Mouse (Mus musculus) ES-CJ7 (cell line): Measurements from ENCODE around the gene Prdm2.

Experiments
- DNase-seq: peaks from one replicate; pipeline ENCODE4 v3.0.0; 2011; ENCODE audit warnings: low read depth, low spot score

Prdm2 gene

DNA sequence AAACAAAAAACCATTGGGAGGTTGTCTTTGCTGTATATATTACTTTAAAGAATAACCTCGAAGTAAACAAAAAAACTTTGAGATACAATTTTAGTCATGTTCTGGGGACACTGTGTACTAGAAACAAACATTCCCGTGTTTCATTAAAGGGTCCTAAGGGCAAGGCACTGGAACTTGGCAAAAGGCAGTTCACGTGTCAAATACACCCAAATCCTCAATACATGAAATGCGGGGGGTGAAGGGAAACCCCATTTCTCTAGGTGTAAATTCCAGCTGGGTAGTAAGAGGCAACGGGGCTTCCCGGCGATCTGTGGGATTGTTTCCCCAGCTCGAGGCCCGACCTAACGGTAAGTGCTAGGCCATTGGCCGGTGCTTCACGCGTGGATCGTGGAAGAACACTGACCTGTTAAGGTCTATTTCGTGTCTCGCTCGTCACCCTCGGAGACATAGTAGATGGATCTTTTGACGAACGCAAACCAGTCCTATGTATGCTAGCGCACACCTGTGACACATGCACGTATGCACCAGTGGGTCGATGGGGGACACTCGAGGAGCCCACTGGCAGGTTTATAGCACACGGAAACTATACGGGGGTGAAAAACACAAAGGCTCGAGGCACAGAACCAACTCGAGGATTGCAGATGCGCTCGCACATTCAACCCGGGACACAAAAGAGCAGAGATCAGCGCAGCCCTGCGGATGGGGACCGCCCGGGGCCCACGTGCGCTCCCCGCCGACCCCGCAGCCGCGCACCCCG is 1.0 kb downstream of the Prdm2 start:
- peak; percentile 28 for DNase-seq

DNA sequence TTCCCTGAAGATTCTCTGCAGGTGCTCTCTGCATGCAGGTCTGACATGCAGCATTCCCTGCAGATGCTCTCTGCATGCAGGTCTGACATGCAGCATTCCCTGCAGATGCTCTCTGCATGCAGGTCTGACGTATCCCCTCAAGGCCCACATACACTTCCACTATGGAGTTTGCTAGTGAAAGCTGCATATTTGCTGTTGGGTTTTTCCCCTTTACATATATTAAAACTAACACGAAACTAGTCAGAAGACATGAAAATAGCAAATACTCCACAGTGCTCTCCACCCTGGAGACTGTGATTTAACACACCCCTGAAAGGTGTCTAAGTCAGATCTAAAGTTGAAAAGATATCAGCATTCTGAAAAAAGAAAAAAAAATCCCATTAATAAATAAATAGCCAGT is 2.8 kb downstream of the Prdm2 start:
- no peak for DNase-seq

DNA sequence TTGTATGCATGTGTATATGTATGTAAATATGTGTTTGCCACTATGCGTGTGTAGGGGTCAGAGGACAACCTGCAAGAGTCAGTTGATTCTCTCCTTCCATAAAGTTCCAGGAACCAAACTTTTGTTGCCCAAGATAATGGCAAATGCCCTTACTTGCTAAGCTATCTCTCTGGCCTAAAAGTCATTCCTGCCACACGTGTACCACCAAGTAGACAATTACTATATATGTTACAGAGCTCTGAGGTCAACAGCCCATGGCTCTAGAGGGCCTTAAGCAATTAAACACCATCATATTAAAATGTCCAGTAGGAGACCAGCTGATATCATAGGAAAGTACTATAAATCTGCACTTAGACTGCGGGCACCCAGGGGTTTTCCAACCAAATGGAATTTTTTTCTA is 10.1 kb downstream of the Prdm2 start:
- no peak for DNase-seq

DNA sequence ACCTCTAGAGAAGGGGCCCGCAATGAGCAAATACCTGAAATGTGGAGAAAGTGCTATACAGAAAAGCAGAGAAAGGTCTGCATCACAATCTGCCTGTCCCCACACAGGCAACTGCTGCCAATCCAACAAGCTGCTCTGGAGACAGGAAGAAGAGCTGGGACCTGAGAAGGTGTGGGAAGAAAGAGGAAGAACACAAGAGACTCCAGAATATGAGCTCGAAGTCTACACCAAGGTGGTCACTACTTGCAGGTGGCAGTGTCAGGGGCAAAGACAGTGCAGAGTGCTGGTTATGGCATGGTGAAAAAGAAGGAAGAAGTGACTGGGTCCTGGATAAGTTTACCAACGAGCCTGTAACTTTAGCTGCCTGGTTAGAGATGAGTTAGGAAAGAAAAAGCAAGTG is 14.4 kb downstream of the Prdm2 start:
- DNase-seq = no peak

DNA sequence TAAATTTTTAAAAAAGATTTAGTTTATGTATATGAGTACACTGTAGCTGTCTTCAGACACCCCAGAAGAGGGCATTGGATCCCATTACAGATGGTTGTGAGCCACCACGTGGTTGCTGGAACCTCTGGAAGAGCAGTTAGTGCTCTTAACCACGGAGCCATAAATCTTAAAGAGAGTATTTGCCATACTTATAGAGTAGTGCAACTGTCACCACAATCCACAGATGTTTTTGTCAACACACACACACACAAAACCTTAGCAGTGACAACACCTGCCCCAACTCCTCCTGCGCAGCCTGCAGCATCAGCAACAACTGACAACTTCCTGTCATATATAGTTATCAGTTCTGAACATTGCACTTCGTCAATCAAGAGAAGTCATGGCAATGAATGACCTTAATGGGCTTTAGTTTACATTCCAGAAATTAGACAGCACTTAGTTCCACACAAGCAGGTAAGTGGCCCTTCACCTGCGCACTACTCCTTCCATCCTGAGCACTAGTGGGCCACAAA is 14.9 kb downstream of the Prdm2 start:
- no peak for DNase-seq

DNA sequence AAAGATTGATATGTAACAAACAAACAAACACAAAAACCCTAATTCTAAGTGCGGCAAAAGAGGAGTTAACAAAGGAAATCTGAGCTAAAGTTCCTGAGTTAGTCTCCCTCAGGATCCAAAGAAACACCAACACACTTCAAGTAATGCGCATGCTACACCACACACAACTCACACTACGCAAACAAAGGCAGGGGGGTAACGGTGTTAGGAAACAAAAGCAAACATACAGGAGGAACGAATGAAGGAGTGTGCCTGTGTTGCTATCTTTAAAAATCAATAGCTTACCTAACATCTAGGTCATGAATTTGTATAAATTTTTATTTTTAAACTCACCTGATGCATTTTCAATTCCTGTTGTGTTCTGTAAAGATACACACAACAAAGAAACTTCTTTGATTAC is 18.5 kb downstream of the Prdm2 start:
- no peak for DNase-seq

DNA sequence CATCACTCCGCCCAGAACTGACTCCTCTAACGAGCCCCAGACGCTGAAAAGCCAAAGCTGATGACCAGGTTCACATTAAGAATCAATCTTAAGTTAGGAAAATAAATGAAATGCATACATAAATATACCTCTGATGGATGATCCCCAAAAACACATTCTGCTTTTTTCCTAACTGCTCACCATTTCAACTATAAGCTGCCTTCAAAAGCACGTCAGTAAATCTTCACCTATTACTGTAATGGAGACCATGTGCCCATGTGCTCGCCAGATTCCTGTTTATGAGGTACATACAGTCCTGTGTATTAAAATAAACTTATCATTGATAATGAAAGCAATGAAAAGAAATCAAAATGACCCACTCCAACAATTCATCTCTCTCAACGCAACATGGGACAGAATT is 19.6 kb downstream of the Prdm2 start:
- DNase-seq = no peak

DNA sequence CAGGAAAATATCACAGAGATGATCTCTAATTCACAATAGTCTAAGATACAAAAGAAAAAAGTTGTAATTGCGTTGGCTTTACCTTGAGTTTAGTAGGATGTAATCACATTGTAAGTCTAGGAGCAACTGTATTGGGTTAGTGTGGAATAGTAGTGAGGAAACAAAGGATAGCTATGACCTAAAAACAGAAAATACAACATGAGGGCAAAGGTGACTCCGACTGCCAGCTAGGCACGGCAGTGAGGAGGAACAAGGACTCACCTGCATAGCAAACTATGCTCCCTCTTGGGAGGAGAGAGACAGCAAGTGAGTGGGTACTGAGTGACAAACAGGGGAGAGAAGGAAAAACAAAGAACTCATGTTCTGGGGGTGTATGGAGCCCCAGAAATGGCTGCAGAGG is 21.0 kb downstream of the Prdm2 start:
- no peak for DNase-seq

DNA sequence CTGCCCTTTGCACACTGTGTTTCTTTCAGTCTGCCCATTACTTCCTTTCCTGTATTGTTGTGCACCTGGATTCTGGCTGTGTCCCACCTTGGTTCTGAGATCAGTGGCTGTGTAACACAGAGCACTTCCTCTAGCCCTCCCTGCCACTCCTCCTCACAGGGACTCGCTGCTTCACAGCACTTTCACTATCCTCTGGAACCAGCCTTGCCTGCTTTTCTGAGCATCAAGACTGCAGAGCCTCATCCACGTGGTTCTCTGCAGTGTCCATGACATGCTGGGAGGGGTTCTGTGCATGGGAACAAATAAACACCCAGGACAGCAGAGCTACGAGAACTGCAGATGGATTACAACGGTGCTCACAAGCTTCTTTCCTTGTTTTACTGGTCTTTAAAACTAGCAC is 22.1 kb downstream of the Prdm2 start:
- DNase-seq = peak; percentile 41

DNA sequence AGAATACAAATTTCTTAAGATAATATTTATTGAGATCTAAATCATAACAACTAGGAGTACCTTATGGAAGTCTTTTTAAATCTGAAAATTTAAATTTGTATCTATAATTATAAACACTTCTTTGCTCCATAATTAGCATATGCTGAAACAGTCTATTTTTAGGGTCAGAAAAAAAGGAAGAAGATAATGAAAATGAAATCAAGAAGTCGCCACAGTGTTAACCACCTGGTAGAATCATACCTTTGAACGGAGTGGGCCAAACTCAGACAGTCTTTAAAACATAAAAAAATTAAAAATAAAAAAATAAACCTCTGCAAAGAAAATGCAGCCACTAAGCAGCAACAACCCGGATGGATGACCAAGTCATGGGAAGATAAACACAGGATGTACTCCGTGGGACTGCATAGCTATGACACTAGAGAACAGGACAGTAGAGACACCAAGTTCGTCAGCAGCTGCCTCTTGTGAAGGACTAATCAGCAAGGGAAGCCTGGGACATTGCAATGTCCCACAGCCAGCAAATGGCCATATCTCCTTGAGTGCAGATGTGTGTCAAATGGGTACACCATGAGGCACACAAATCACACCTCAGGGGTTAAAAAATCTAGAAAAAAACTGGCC is 24.1 kb downstream of the Prdm2 start:
- DNase-seq = no peak

DNA sequence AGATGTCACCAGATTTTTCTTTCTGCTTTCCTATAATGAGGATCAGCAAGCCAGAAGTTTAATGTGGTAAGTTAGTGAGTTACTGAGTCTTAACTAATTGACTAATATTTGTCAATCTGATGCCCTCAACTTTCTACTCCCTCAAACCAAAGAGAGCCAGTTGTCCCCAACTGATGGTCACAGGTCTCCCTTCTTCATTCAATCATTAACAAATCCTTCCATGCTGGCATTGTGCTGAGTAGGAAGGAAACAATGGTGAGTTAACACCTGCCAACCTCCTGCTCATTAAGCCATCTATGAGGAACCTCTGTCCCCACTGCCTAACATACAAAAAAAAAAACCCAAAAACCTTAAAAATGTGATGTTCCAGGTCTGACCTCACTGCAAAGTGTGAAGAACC is 26.7 kb downstream of the Prdm2 start:
- DNase-seq = no peak

DNA sequence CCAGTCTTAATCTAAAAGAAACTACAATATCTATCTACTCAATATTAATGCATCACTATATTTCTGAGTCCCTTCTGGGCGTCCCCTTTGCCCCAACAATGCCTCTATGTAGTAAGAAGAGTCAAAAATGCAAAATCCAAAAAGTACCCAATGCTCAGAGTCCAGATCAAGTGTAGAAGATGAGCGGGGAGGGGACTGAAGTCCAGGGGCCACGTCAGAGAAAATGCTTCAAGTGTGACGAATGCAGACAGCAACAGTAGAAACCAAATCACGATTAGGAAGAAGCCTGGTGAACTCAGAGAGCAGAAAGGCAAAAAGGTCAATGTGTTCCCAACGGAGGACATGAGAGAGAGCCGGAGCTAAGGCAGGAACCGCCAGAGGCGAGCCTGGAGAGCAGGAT is 27.3 kb downstream of the Prdm2 start:
- DNase-seq = no peak

DNA sequence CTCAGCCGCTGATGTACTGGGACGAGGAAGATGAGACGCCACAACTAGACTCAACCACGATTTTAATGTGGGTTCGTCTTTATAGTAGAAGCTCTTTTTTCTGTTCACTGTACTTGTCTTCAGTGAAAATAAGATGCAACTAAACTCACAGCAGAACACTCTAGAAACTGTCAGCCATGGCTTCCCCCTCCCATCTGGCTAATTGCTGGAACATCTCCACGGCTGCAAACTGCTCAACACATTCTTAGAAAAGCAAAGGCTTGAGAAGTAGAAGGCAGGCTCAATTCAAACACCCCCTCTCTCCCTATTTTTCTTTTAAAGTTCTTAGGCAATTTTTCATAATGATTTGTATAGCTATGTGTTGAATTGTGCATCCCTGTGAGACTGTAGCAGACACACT is 29.7 kb downstream of the Prdm2 start:
- no peak for DNase-seq

DNA sequence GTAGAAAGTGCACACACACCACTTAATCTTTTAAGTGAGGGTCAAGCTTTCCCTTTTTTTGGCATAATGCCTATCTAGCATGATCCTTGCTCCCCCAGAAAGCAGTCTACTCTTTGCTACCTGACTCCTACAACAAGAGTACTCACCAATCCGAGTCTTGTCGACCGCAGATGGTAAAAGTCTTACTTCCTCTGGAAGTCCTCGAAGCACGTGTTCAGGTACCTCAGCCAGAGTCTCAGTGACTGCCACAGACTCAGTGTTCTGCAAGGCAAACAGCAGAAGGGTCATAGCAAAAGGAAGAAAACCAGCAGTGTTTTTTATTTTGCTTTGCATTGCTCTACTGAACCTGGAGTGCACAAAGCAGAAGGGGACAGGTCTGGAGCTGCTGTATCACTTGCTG is 32.1 kb downstream of the Prdm2 start:
- no peak for DNase-seq

DNA sequence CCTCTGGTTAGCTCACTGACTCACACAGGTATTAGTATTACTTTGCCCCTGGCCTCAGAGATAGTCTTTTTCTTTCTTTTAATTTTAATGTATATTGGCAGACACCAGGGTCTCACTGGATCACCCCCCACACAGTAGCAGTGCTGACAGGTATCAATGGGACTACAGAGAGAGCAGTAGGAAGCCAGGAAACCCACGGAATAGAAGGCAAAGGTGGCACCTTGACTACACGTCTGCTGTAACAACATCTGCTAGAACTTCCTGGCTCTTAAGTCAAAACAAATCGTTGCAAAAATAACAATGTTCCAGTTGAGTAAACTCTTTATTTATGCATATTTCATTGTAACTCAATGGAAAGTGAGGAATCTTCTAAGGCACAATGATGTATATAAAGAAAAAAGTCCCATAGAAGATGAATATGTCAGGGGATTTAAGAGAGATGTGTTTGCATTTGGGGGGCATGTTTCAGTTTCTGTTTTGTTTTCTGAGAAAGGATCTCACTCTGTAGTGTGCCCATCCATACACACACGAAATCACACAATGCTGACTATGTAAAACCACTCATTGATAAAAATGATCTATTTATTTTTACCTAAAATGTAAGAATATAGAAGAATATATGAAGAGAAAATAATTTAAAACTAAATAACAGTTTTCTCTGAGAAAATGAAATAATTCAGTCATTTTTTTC is 41.0 kb downstream of the Prdm2 start:
- DNase-seq = no peak

DNA sequence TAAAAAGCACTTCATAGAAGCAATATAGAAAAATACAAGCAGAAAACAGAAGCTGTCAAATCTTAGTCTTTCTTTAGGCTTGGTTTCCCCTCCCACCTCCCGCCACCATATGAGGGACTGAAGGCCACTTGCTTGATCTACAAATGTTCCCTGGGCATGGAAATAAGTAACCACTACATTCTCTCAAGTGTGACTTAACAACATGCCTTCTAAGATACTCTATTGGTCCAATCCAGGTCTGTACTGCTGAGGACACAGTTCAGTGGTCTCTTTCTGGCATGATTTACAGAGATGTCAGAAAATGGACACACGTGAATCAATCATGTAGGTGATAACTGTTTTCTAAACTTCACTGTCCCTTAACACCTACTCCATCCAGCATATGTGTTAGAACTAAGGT is 42.5 kb downstream of the Prdm2 start:
- DNase-seq = no peak

DNA sequence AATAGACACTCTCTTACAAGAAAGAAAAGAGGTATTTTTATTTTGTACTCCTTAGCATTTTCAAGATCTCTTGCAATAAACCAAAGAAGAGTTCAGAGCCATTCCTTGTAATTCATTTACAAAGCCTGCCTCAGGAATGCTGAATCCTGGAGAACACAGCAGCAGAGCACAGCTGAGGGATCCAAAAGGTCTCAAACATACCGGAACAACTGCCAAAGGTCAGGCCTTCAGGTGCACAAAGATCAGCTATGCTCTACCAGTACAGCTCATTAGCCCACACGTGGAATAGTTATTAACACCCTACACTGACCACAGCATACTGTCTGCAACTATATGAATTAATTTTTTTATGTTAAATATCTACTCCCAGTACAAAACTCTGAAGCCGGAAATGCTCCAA is 44.7 kb downstream of the Prdm2 start:
- DNase-seq = no peak

DNA sequence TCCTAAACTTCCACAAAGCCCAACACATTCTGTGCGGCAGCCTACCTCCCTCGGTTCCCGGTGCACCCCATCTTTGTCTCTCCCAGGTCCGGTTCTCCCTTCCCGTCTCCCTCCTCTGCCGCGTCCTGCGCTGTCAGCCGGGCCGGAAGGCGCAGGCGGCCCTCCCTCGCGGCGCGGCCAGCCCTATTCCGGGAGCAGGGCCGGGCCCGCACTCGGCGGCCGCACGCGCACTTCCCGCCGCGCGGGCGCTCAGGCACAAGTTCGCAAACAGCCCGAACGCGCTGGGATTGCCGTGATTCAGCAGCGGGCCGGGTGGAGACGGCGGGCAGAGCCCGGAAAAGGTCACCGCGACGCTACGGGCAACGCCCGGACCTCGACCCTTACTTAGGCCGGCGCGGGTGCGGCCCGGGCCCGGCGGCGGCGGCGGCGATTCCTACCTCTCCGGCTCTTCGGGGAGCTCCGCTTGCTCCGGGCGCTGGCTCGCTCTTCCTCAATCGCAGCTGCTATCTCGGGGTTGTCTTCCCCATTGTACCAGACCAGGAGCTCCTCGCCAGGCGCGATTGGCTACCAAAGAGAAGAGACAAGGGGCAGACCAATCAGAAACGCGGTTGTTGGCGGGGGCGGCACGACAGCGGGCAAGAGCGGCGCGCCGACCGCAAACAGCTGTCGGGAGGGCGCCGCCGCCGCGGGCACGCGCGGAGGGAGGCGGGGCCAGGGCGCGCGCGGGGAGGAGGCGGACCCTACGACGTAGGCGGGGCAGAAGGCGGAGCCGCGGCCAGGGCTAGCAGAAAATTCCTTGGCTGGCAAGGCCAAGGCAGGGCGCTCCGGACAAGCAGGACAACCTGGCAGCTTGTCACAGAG is 50.9 kb downstream of the Prdm2 start:
- peak; percentile 98 for DNase-seq

DNA sequence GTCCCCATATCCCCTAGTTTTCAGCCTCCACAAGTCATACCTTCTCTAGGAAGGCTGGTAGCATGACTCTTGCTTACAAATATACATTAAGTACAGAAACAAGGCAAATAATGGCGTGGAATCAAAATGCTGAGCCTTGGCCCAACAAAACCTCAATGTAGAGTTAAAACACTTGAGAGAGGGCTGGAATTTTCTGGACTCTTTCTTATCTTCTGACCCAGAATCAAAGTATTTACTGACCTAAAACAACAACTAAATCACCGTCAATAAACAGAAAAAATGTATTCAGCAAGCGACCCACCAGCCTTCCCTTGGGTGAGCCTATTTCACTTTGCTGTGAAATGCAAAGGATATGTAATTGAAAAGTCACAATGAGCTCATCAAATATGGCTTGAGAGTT is 52.0 kb downstream of the Prdm2 start:
- DNase-seq = no peak

DNA sequence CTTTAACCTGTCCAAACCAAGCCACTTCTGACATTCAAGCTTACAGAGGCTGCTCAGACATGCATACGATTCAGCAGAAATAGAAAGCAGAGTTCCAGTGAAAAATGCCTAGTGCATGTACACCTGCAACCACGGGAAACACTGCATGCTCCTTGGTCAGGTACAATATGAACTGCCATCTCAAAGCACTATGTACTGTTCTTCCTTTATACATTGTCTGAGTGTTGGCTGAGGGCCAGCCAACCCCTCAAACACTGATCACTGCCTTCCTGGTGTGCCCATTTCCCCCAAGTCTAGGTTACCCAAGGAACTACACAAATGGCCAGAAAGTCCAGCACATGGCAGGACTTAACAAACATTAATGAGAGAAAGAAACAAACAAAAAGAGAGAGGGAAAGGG is 53.5 kb downstream of the Prdm2 start:
- DNase-seq = no peak

DNA sequence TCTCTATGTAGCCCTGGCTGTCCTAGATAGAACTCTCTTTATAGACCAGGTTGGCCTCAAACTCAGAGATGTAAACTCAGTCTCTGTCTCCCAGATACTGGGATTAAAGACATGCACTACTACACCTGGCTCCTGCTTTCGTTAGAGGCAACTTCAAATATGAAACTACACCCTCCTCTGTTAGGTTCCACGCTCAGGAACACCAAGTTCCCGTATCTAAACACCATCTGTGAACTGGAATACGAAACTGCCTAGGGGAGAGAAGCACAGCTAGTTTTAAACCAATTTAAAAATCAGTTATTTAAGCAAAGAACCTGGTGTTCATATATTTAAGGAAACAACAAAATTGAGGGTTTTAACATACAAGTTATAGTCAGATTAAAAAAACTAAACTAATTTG is 56.9 kb downstream of the Prdm2 start:
- no peak for DNase-seq

DNA sequence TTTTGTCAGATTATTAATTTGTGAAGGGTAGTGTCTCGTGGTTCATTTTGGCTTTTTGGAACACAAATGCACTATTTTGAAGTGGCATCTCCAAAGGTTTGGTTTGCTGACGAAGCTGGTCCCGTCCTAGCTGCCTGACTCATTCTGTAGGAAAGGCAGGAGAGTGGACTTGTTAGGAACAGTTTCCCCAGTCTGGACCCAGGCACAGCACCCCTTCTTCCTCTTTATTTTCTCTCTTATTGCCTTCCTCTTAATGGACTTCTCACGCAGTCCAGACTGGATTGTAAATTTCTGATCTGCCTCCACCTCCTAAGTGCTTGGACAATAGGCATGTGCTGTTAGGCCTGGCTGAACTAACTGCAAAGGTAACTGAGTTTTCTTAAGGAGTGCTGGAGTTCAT is 57.8 kb downstream of the Prdm2 start:
- DNase-seq = no peak
